21 mouse cellular contexts compared by ENCODE assay signal in the genomic region with DNA sequence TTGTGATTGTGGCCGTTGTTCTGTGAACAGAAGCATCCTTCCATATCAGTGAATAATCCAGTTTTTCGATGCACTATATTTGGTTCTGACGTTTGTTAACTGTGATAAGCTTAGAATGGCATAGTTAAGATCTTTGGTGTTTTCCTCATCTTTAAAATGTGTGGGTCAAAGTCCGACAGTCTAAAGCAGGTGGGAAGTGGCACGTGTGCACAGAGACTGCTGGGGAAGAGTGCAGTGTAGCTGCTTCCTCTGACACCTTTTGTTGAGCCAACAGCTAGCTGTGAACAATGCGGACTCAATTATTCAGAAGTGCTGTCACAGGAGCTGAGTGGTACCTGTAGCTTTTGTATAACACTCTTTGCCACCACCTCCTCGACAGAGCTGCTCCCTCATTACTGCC.
"Had no signal": no experiment of that assay in that cellular context is flagged by ENCODE, and none has a peak within 500 bp of the region (broad histone marks: within the 10 kb centered on the region; RNA-seq: fewer than 3 reads in every experiment).

No protein-coding gene starts in this region.

- H3K27ac ChIP-seq: liver, embryonic 15.5 days; lung, embryonic 15.5 days; macrophage; midbrain, embryonic 13.5 days; neural tube, embryonic 12.5 days; stomach, embryonic 15.5 days; stomach, postnatal 0 days had no signal

- DNase-seq: liver, postnatal 0 days; lung, adult 2 months; lung, postnatal 14 days; lung, postnatal 36 days; retina, postnatal 1 day; right cerebral cortex, adult 18-20 months; right cerebral cortex, postnatal 25 days; right cerebral cortex, postnatal 4 days; thymus, adult 2 months; thymus, postnatal 25 days; thymus, postnatal 4 days had no signal

- H3K4me1 ChIP-seq: lung, embryonic 15.5 days; midbrain, embryonic 13.5 days; neural tube, embryonic 12.5 days; stomach, embryonic 15.5 days had no signal

- H3K27me3 ChIP-seq: liver, embryonic 15.5 days; lung, embryonic 15.5 days; megakaryocyte, embryonic 14.5 days; midbrain, embryonic 13.5 days; neural tube, embryonic 12.5 days; stomach, embryonic 15.5 days had no signal

- ATAC-seq: liver, postnatal 0 days; lung, postnatal 0 days; midbrain, embryonic 13.5 days had no signal

- H3K9me3 ChIP-seq: liver, embryonic 15.5 days; lung, embryonic 15.5 days; megakaryocyte, embryonic 14.5 days; midbrain, embryonic 13.5 days; neural tube, embryonic 12.5 days; stomach, embryonic 15.5 days had no signal

- H3K4me3 ChIP-seq: liver, embryonic 15.5 days; lung, embryonic 15.5 days; megakaryocyte, embryonic 14.5 days; midbrain, embryonic 13.5 days; neural tube, embryonic 12.5 days; stomach, embryonic 15.5 days had no signal

- H3K9ac ChIP-seq: liver, embryonic 15.5 days; liver, postnatal 0 days; lung, embryonic 15.5 days; midbrain, embryonic 13.5 days; neural tube, embryonic 12.5 days; stomach, embryonic 15.5 days had no signal

- H3K4me2 ChIP-seq: liver, embryonic 15.5 days; lung, embryonic 15.5 days; midbrain, embryonic 11.5 days; midbrain, embryonic 13.5 days; neural tube, embryonic 12.5 days; stomach, embryonic 15.5 days had no signal
